Mouse (Mus musculus) cortical plate, adult 2 months (tissue): ENCODE data around the gene Gm26897. TPM values are rescaled to one million over a fixed set of nuclear protein-coding genes. Genes with fewer than 3 reads are reported as not detected.

ENCODE experiments used
- H3K27ac ChIP-seq: fragments of 200-500 bp; 2 replicates; pipeline ENCODE4 v1.5.1; 2012; ENCODE audit warnings: low read length, control low read depth, inconsistent platforms; ENCODE audit not compliant: insufficient read depth
- H3K4me1 ChIP-seq: fragments of 200-500 bp; 2 replicates; pipeline ENCODE4 v1.6.1; 2011; ENCODE audit warnings: low read length; ENCODE audit not compliant: control insufficient read depth, insufficient read depth
- H3K4me3 ChIP-seq: fragments of 200-500 bp; 2 replicates; pipeline ENCODE4 v1.5.1; 2011; ENCODE audit warnings: mild to moderate bottlenecking, low read length, control low read depth; ENCODE audit not compliant: insufficient read depth
- CTCF ChIP-seq: fragments of 200-500 bp; IDR thresholded peaks from 2 replicates; pipeline ENCODE4 v1.5.1; 2011; ENCODE audit warnings: mild to moderate bottlenecking, control low read depth, low read length; ENCODE audit not compliant: insufficient read depth; ENCODE audit errors: extremely low read depth
- POLR2A ChIP-seq: fragments of 200-500 bp; IDR thresholded peaks from 2 replicates; pipeline ENCODE4 v1.6.1; 2011; ENCODE audit warnings: mild to moderate bottlenecking, low read length, control low read depth; ENCODE audit not compliant: insufficient read depth; ENCODE audit errors: extremely low read depth
- polyA plus RNA-seq: library from polyadenylated mRNA; depleted of rRNA; stranded (reverse); fragments of >200 nt; gene quantifications from 2 replicates; pipeline ENCODE4 v1.2.3, GENCODE M21; 2012

The Gm26897 gene
- polyA plus RNA-seq, 1 experiment, result not detected

GRCm38 (mm10) chr5:111749599-111749998 is 15.9 kb downstream of the Gm26897 start:
- Histone ChIP-seq H3K4me3 (no peak overlapping the region), H3K4me1 (peaks cover 3% of the 10 kb centered on the region), H3K27ac (no peak overlapping the region)
- no peak for TF ChIP-seq CTCF
- TF ChIP-seq POLR2A, result no peak

GRCm38 (mm10) chr5:111750092-111750491 is 16.4 kb downstream of the Gm26897 start:
- Histone ChIP-seq H3K4me1 (peaks cover 3% of the 10 kb centered on the region), H3K27ac (no peak overlapping the region), H3K4me3 (no peak overlapping the region)
- TF ChIP-seq POLR2A (no peak), CTCF (no peak)

DNA sequence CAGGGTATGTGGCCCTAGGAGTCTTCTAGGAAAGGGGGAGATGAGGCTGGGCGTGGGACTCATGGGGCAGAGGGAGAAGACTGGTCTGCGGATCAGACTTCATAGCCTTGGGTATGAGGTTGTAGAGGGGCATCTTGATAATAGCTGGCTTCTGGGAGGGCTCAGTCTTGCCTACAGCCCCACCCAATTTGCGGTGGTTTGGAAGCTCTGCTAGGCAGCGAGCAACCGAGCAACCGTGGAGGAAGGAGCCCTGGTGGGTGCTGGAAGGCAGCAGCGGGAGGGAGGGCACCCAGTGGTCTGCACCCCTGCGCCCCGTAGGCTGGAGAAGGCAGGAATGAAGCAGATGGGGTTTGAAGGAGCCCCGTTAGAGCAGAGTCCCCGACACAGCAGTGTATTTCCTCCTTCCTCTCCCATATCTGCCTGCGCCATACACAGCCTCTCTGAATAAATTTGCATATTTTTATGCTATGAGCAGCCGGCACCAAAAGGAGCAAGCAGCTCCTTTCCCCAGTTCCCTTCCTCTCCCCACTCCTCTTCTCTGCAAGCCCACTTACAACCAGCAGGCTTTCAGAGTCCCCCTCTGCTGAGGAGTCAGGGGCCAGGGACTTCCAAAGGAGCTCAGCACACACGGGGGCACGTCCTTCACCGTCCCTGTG is 20.9 kb downstream of the Gm26897 start:
- Histone ChIP-seq H3K4me1 (peaks cover 3% of the 10 kb centered on the region), H3K4me3 (peak overlapping the region; percentile 20; the same call in 1 of the 2 replicates), H3K27ac (0 out of 2 replicates have a peak overlapping the region, but pooled peaks have one; percentile 54)
- TF ChIP-seq CTCF (no peak), POLR2A (no peak)

DNA sequence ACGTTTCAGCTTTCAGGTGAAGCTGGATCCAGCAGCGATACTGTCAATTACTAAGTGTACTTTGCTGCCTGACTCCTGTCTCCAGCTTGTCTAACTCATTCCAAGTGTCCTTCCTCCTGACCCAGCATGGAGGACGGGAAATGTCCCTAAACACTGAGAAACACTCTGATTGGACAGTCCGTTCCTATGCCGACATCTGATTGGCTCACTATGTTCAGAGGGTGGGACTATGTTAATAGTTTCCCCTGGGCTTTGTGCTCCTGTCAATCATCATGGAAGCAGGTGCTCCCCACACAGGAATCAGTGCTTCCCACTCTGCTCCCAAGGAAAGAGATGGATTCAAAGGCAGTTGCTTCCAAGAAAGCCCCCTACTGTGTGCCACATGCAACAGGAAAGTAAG is 21.6 kb downstream of the Gm26897 start:
- no peak for TF ChIP-seq POLR2A
- TF ChIP-seq CTCF, result no peak
- H3K4me3 ChIP-seq, result no peak overlapping the region
- H3K27ac ChIP-seq, result no peak overlapping the region
- peaks cover 3% of the 10 kb centered on the region for H3K4me1 ChIP-seq

DNA sequence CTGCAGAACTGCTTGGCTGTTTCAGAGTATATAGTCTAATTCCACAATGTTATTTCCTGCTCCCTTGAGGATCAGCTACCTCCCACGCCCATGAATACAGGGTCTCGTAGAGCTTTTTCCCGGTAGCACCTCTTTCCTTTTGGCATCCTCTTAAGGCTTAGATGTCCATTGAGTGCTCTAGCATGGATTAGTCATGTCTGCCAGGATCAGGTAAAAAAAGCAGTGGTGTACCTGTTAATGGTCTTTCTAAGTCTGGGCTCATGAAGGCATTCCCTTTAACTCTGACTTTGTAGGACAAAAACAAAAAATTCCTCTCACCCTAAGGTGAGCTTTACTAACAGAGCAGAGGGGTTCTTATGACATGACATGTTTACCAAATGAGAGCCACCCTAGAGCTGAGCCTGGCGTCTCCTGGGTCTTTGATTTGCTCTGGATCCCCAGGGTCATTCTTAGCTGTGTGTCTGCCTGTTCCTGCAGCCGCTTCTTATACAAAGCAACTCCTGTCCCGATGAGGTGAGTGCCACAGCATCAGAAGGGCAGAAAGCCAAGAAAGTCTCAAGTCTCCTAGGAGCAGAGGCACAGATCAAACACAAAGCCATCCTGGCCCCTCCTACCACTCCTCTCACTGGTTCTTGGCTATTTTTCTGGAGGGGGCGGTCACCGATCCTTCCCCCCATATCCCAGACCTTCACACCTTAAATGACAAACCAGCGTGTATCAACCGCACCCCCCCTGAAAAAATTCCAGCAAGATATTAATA is 27.2 kb downstream of the Gm26897 start:
- no peak overlapping the region for H3K27ac ChIP-seq
- TF ChIP-seq POLR2A (no peak), CTCF (no peak)
- H3K4me1 ChIP-seq, result peaks cover 3% of the 10 kb centered on the region
- H3K4me3 ChIP-seq, result peak overlapping the region; percentile 44; the same call in 1 of the 2 replicates

- H3K4me1 ChIP-seq, result peaks cover 3% of the 10 kb centered on the region
- TF ChIP-seq POLR2A, result no peak
- TF ChIP-seq CTCF, result no peak
- H3K4me3 ChIP-seq, result peak overlapping the region; percentile 44
- H3K27ac ChIP-seq, result 0 out of 2 replicates have a peak overlapping the region, but pooled peaks have one; percentile 18
Observed at GRCm38 (mm10) chr5:111761574-111761973, 27.9 kb downstream of the Gm26897 start.

DNA sequence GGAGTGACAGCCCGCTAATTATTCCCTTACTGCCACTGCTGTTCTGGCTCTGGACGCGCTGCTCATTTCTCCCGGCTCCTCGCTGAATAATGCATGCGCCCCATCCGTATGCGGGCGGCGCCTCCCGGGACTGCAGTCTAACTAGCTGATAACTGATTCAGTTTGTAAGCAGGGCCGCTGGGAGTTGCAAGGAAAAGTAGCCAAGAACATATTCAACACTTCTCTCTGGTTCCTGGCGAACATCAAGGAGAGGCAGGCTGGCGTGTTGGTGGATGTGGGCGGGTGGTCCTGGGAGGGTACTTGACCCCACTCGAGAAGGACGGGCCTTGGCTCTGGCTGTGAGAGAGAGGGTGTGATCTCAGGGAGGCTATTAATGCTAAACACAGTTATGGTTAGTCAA is 28.4 kb downstream of the Gm26897 start:
- Histone ChIP-seq H3K27ac (no peak overlapping the region), H3K4me3 (peak overlapping the region; percentile 44), H3K4me1 (peaks cover 3% of the 10 kb centered on the region)
- peak; percentile 36; the same call in 1 of the 2 replicates for TF ChIP-seq POLR2A
- TF ChIP-seq CTCF, result no peak

- H3K4me3 ChIP-seq, result no peak overlapping the region
- H3K4me1 ChIP-seq, result peaks cover 3% of the 10 kb centered on the region
- TF ChIP-seq POLR2A (no peak), CTCF (no peak)
- H3K27ac ChIP-seq, result no peak overlapping the region
Observed at GRCm38 (mm10) chr5:111765671-111766290, 32.1 kb downstream of the Gm26897 start.

DNA sequence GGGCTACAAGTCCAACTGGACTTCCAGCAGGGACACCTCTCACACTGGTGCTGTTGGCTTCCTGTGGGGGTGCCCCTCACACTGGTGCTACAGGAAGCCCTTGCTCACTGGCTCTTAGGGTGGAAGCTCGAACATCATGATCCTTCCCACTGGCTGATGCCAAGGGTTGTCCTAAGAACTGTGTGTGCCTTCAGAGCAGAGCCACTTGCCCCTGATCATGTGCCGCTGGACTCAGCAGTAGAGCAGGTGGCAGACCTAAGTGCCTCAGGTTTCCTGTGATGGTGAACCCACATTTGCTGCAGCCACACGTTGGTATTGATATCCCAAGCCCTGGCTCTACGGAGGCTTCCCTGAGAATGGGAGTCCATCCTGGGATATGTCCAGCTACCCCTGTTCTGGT is 33.0 kb downstream of the Gm26897 start:
- H3K4me3 ChIP-seq, result no peak overlapping the region
- H3K27ac ChIP-seq, result no peak overlapping the region
- no peak for TF ChIP-seq POLR2A
- TF ChIP-seq CTCF, result no peak
- H3K4me1 ChIP-seq, result no peaks in the 10 kb centered on the region; the same call in 1 of the 2 replicates
